Mouse (Mus musculus): ENCODE results near the gene Grm7.

The Grm7 gene

GRCm38 (mm10) chr6:111587572-111587971 lies 942.2 kb downstream of the Grm7 start:
- DNase-seq, result no peak

GRCm38 (mm10) chr6:111601892-111602654 lies 956.7 kb downstream of the Grm7 start:
- DNase-seq, result no peak

- DNase-seq, result no peak
These were observed 965.0 kb downstream of the Grm7 start for GRCm38 (mm10) chr6:111610396-111610795.

- DNase-seq, result no peak
These were observed 968.5 kb downstream of the Grm7 start for GRCm38 (mm10) chr6:111613834-111614233.

Measured in kidney, postnatal 14 days (tissue).